Mouse (Mus musculus) olfactory bulb, adult 2 months (tissue): ENCODE data around the gene Gm4881.

Source experiments
- CTCF ChIP-seq: fragments of 200-500 bp; IDR thresholded peaks from 2 replicates; pipeline ENCODE4 v1.5.1; 2012; ENCODE audit warnings: low read depth, mild to moderate bottlenecking, low read length, moderate library complexity; ENCODE audit not compliant: insufficient read depth
- POLR2A ChIP-seq: fragments of 200-500 bp; IDR thresholded peaks from 2 replicates; pipeline ENCODE4 v1.6.1; 2012; ENCODE audit warnings: mild to moderate bottlenecking, low read depth, low read length, moderate library complexity; ENCODE audit not compliant: insufficient read depth

- TF ChIP-seq CTCF (no peak), POLR2A (no peak)
Observed at GRCm38 (mm10) chr7:24897959-24898358, 46.3 kb downstream of the Gm4881 start.
